Mouse (Mus musculus) kidney, postnatal 10 days (tissue): ENCODE measurements around the gene Atp2b1.

Source experiments
- DNase-seq: peaks from one replicate; pipeline ENCODE4 v3.0.0; 2021; ENCODE audit warnings: mixed read lengths

Gene Atp2b1

DNA sequence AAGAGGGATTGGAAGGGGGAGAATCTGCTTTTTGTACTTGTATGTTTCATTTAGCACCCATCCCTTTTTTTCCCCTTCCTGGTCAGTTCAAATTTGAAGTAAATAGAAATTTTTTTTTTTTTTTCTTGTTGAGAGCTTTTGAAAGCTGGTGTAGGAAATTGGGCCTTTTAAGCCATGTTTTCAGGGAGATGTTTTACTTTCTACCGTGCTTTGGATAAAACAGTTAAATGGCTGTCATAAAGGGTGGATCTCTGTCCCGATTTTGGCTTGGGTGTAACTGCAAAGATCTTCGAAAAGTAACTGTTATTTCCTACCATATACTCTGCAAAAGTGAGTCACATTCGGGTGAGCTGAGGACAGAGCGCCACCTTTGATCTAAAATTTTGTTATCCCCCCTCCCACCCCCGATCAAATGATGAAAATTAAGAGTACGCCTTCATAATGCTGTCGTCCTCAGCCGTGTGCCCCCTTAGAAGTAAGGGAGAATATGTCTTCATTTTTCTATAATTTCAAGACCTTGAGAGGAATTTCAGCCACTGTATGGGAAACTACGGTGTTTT is 2.7 kb downstream of the Atp2b1 start:
- no peak for DNase-seq

DNA sequence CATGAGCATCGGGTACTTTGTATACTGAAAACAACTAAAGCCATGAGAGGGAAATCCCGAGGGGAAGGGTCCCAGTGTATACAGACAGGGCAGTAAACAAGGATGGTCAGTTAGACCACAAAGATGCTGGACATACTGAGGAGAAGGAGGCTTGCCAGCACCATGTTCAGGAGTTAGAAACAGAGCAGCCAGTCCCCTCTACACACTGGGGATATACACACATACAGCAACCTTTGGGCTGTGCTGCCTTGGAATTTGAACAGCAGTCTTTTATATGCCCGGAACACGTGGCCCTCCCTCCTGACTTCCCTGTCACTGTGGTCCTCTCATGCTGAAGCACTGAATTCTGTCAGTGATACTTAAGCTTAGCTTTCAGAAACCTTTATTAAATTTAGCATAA is 10.9 kb downstream of the Atp2b1 start:
- no peak for DNase-seq

DNA sequence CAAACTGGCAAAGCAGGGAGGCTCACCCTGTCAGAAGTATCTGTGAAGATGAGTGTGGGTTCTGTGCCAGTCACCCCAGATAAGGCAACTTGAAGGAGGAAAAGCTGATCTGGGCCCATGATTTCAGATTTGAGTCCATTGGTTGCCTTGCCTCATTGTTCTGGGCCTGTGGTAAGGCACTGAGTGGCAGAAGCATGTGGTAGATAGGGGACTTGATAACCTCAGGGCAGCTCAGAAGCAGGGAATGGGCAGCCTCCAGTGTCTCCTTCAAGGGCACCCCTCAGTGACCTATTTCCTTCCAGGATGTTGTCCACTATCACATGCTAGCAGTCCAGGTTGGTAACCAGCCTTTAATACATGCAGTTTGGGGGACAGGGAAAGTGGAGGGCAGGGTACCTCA is 12.8 kb downstream of the Atp2b1 start:
- no peak for DNase-seq

DNA sequence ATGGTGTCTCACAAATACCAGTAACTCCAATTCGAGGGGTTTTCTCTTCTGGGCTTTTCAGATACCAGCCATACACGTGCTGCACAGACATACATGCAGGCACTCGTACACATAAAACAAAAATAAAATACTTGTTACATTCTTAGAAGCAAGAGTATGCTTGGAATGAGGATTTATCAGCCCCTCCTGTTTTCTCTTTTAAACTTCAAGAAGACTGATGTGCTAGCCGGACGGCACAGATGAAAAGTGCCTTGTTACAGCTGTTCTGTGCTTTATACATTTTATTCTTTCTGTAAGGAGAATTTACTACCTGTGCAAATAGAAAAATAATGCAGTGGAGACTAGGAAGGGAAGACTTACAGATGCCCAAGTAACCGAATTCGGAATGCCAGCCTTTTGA is 15.2 kb downstream of the Atp2b1 start:
- DNase-seq = no peak

DNA sequence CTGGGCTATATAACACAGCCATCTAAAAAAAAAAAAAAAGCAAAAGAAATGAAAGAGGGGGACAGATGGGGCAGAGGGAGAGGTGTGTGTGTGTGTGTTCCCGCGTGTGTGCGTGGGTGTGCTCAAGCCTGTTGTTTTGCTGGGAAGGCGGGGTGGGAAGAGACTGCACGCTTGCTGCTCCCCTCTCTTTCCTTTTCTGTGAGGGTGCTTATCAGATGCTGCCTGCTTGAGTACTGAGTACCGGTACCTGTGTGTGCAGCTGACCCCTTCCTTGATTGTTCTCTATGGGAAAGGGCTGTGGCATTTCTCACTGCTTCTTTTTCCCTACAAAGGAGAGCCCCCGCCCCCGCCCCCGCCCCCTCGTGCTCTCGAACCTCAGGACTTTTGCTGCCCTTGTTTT is 15.9 kb downstream of the Atp2b1 start:
- no peak for DNase-seq

DNA sequence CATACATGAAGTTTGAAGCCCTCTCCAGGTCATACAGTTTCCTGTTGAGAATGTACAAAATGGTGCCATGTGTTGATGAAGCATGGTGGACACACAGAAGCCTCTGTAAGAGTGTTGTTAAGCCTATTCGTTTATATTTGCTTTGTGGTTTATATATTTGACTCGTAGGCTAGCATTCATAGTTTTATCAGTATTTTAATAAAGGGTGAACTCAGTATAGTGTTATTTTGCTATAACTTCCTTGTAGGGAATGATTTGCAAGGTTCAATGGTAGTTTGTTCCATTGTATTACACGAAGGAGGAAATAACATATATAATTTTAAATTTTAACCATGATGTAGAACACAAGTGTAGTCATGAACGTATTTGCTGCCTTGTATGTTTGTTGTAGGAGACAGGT is 25.9 kb downstream of the Atp2b1 start:
- no peak for DNase-seq

DNA sequence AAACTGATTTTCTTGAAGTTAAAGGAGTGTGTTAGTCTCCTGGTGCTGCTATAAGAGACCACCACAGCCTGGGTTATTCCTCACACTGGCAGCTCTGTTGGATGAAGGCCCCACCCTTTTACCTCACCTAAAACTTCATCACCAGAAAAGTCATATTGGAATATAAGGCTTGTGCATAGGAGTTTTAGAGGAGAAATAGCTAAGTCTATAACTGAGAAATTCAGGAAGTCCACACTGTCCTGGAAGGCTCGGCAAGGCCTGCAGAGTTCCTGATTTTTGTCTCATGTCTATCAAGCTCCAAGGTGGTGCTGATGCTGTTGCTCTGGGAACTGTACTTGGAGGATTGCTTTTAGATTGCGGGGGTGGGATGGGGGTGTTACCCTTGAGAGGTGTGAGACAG is 26.6 kb downstream of the Atp2b1 start:
- DNase-seq = no peak

DNA sequence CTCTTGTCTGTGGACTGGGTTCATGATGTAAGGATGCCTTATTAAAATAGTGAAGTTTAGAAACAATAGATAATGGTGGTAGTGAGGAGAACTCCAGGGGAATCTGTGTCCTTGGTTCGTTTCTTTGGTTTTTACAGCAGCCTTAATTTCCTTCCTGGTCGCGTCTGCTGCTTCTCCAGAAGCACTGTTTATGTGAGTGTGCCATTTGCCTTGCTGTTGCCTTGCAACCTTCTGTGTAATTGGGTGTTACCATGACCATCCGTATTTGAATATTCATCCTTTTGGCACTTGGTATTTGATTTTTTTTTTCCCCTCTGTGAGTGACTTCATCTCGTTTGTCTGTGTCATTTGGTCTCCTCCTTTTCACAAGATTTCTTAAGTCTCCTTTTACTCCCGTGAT is 27.8 kb downstream of the Atp2b1 start:
- DNase-seq = no peak

DNA sequence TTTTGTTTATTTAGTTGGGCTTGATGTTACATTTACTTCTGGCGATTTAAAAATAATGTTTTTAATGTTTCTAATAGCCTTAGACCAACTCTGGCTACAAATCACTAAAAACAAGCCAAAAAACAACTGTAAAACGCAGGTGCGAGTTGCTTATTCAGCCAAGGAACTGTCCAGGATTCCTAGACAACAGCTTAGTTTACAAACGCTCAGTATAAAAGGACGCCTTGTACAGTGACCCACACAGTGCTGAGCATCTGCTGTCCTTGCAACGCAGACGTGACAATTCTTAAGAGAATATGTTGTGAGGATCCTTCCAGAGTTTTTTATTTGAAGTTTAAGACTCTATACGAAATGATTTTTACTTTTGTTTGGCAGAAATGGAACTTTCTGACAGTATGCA is 28.8 kb downstream of the Atp2b1 start:
- DNase-seq = no peak

DNA sequence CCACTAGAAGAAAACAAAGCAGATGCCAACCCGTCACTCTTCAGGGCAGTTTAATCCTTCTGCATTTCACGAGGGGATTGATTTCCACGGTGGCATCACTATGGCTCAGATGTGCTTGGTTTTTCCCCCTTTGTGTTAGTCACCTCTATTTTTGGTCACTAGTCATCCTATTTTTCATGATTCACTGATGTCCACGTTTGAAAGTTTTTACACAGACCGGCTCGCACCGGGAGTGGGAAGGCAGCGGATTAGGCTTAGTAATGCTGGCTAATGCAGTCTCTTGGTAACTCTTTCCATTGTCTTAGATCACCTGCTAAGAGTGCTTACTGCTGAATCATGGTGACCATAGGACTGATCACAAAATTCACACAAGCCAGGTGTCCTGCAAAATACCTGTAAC is 29.7 kb downstream of the Atp2b1 start:
- DNase-seq = no peak

DNA sequence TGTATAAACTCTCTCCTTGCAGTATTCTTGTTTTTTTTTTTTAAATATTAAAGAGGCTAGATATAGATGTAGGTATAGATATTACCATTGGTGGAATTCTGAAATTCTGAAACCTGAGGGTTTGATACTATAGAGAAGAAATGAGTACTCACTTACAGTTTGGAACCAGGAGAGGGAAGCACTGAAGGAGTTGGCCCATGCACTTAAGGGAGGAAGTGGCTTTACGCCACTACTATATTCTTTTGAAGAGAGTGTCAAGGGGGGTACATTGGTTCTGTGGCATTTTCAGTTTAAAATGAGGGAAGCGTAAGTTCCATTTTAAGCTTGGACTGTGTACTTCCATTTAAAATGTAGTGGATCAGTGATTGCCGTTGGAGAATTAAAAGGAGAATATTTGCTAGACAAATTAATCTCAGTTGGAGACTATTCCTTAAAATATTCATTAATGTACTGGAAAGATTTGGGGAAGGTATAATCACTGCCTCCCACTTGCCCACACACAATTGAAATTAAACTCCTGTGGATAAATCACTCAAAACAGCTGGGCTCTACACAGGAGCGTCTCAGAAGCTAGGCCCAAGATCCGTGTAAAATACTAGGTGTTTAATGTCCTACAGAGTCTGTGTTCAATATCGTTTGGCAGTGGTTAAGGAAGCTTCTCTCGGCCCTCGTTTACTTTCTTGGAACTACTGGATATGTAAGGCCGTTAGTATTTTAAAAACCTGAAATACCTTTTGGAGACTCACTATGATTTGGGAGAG is 32.0 kb downstream of the Atp2b1 start:
- no peak for DNase-seq

DNA sequence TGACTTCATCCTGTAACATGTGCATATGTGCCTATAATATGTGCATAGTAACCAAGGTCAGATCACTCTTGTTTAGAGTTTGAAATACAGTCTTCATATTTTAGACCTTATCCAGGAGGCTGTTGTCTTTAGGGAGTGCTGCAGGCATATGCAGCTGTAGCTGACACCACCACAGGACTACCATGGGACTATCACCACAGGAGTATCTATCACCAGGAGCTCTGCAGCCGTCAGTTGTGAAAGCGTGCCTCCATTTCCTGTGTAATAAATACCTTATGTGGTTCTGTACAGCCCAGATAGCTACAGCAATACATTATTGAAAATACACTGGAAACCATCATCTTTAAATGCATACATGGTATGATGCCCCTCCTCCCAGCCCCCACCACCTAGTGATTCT is 33.0 kb downstream of the Atp2b1 start:
- no peak for DNase-seq

DNA sequence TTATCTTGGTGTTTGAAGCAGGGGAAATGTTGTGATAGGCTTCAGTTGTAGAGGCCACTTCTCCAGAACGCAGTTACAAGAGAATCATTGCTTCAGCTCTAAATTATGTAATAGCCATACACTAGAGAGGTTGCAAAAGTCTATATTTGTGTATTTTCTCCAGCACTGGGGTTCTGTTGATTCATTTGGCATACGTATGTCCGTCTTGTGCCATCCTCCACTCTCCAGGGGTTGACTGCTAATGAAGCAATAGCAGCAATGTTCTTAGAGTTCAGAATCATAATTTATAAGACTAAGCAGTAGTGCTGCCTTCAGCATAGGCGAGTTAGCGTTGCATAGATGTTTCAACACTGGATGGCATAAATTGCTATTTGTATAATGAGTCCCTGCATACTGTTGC is 33.9 kb downstream of the Atp2b1 start:
- no peak for DNase-seq

DNA sequence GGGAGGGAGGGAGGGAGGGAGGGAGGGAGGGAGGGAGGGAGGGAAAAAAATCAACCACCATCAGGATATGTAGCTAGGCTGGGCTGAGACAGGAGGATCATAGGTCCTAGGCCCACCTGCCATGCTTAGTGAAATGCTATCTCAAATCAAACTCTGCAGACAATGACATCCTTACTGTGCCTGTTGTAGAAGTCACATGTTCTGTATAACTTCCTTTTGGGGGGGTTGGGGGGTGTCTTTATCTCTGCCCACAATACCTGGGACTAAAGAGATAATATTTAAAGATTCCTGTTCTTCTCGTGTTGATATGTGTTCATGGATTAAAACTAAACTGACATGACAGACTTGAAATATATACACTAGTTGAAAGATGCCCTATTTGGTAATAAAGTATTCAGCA is 35.5 kb downstream of the Atp2b1 start:
- DNase-seq = no peak

DNA sequence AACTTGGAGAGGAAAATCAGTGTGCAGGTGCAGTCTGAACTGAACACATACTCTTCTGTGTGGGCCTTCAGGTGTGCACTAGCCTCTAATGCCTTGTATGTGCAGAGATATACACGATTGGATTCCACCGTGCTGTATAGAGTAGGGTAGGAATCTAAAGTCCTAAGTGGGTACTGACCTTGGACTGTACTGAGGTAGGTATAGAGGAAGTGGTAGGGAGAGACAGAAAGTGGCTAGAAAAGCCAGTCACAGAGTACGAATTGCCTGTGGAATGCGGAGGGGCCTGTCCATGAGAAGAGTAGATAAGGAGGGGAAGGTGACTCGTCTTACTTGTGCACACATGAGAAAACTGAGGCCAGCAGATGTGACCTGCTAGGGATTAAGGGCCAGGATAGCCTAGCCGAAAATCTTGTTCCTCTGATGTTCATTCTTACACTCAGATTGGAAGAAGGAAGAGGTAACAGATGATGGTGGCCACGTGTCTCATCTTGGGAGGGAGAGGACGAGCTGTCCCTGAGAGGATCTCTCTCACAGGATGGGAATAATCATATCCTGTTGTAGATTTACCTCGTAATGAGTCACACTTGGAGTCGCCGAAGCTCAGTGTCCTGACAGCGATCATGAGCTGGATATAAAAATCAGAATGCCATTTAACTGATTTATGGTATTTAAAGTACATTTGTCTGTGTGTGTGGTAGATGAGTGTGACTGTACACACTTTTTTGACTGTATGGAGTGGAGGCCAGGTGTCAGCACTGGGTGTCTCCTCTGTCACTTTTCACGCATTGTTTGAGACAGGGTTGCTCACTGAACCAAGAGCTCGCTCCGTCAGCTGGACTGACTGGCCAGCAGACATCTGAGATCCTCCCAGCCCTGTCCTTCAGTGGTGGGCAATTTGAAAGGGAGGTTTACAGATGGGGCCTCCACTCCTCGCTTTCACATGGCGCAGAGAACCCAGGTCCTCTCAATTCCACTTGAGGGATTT is 37.4 kb downstream of the Atp2b1 start:
- no peak for DNase-seq

DNA sequence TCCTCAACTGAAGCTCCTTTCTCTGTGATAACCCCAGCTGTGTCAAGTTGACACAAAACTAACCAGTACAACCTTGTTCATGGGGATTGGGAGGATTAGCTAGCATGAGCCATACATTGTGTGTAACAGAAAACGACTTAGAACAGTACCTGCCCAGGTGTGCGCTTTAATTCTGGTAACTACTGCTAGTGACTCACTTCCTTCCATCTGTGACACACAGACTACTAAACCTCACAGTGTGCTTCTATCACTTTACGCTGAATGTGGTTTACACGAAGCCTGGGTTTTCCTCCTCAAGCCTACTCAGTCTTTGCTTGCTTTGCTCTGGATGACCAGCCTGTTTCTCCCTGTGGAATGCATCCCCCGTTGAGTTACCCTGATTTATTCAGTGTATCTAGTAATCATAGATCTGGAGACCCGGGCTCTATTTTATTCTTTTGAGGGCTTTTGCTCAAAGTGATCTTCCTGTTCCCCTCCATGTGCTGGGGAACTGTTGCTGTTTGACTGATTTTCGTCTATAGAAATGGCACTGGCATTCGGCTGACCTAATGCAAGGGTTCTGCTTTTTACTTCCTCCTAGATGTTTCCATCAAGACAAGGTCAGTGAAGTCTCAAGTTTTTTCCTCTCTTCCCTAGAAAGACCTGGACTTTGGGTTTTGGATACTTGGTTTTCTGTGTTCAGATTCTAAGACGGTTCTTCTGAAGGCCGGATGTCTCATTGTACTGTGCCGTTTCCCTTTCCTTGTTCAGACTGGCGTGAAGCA is 40.2 kb downstream of the Atp2b1 start:
- DNase-seq = no peak

DNA sequence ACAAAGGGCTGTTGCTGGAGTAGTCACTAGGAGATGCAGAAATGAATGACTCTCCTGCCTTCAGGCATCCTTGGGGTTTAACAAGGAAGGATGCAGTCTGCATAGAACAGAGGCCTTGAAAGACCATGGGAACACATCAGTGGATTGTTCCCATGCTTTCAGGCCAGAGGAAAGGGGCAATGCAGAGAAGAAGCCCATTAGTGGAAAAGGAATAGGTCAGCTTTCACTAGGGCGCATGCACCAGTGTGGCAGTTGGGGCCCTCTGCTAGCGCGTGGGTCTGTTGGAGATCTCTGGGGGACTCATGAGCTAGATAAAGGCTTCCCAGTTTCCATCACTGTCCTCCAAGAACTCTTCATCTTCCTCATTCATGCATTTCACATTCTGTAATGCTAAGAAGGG is 41.9 kb downstream of the Atp2b1 start:
- DNase-seq = no peak

DNA sequence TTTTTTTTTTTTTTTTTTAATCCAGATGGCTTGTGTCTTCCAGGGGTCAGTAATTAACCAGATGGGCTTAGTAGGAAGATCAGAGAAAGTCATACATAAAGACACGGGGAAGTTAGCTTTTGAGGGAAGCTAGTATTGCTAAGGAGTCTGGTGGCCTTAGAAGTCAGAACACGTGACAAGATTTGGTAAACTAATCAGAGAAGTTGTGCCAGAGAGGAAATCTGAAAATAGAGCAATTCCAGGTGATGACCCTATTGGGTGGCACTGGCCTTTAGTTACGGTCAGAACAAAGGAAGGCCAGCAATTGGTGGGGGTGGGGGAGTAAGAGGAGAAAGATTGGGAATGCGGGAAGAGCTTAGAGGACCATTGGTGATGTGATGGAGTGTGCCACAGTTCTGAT is 44.5 kb downstream of the Atp2b1 start:
- DNase-seq = no peak

DNA sequence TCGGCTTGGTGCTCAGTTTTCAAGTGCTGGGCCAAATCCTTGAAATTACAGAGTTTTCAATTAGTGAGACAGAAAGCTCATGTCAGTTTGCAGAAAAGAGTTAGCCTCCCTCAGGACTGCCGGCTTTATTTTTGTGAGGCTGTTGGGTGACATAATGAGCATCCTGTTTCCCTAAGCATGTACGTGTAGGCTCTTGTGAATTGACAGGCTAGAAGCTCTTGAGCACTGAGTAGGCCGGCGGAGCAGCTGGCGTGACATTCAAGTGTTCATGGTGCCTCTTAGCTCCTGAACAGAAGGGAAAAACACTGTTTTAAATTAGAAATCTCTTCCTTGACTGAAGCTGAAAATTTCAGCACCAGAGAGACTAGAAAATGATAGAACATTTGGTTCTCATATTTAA is 45.2 kb downstream of the Atp2b1 start:
- DNase-seq = no peak

DNA sequence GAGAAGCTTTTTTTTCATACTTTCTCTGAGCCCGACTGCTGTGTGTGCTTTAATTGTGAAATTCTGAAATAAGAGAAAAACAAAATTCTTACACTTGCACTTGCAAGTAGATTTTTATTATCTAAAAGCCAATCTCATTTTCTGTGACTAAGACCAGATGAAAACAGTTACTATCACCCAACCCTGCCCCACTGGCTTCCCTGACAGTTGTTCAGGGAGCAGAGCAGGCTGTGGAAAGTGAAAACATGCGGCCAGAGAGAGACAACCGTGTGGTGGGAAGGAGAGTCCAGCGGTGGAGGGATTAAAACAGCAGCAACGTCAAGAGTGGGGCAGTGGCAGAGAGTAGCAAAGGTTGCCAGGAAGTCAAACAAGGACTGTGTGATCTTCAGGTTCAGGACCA is 46.7 kb downstream of the Atp2b1 start:
- DNase-seq = no peak

DNA sequence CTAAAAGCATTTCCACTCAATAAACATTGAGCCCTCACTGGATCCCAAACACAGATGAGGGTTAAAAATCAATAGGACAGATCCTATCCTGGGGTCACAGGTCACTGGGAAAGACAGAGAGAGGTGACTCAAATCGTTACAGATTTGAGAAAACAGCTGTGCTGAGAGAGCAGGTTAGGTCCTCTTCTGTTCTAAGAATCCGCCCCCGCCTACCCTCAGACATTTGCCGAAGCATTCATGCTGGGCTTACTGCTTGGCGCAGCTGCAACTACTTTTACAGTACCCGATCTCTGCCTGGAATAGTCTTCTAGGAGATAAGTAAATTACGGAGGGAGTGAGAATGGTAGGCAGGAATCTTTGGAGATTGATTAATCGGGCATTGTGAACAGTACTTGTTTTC is 47.9 kb downstream of the Atp2b1 start:
- no peak for DNase-seq

DNA sequence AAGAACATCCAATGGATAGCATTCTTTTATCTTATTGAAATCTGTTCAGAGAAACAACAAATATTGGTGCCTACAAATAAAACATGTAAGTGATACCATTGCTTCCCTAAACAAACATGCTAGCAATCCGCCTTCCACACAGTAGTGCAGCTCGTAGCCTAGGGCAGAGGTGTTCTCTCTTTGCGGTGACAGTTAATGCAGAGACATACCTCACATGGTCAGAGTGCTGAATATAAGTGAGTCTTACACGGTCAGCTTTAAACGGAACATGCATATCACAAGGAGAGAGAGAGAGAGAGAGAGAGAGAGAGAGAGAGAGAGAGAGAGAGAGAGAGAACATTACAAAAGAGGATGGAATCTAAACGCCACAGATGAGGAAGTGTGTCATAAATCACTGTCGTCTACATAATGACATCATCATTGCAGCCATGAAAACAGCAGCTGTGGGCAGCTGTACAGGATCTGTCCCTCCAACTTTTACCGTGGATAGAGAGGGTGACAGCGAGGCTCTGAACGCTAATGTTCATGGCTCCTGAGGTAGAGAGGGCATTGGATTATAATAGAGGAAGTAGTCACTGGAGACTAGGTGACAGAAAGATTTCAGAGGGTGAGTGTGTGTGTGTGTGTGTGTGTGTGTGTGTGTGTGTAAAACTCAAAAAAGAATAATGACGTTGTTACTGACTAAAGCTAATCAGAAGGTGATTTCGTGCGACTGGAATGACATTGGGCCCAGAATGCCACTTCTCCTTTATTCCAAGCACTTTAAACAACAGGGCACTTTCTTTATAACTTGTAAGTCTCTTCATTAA is 52.4 kb downstream of the Atp2b1 start:
- peak; percentile 64 for DNase-seq
